Comparison of ENCODE assay signal across 12 mouse cellular contexts in genomic region chr11:106785043-106785442, GRCm38 (mm10). TPM values are rescaled to one million over a fixed set of nuclear protein-coding genes. Genes with fewer than 3 reads are reported as not detected.
A peak's percentile ranks its signal among the peaks of the same experiment; 100 is the strongest.
DNase-seq lines count a peak whose midpoint lies in the region; ATAC-seq and TF ChIP-seq lines count a peak whose summit lies in the region.
"Had no signal": no experiment of that assay in that cellular context is flagged by ENCODE, and none has a peak within 500 bp of the region (broad histone marks: within the 10 kb centered on the region; RNA-seq: fewer than 3 reads in every experiment).

No protein-coding gene starts in this region.

- WGBS in forebrain, embryonic 12.5 days, result 91% methylated on average over 1 of the region's 1 CpGs
- WGBS in forebrain, embryonic 11.5 days, result 90% methylated on average over 1 of the region's 1 CpGs

- H3K79me2 ChIP-seq in CH12.LX (replicated peaks; ENCODE audit: control insufficient read depth, extremely low read depth, insufficient read depth, poor library complexity, severe bottlenecking), result peaks cover 70% of the 10 kb centered on the region

- no peaks in the 10 kb centered on the region for H3K27me3 ChIP-seq in forebrain, embryonic 12.5 days
- no peaks in the 10 kb centered on the region for H3K27me3 ChIP-seq in forebrain, embryonic 11.5 days (ENCODE audit: control insufficient read depth, insufficient read depth, low read length)
- no peaks in the 10 kb centered on the region for H3K27me3 ChIP-seq in CH12.LX (replicated peaks)
- H3K27me3 ChIP-seq: heart, embryonic 15.5 days; limb, embryonic 15.5 days had no signal

- no peak for DNase-seq in forebrain, embryonic 11.5 days (ENCODE audit: low spot score)
- no peak for DNase-seq in layer of hippocampus, adult 2 months (ENCODE audit: low spot score in 2 of 2)
- no peak for DNase-seq in layer of hippocampus, adult 8-10 months (ENCODE audit: low spot score in 2 of 2)
- DNase-seq in CH12.LX (ENCODE audit: extremely low read depth), result no peak
- DNase-seq in induced T-regulatory cell, adult 2 months (ENCODE audit: low read depth), result peak; percentile 37
- no peak for DNase-seq in adrenal gland, adult 18-20 months (ENCODE audit: low spot score in 2 of 2)
- no peak for DNase-seq in gastrocnemius, postnatal 36 days
- DNase-seq: kidney, adult 9 months had no signal

- TF ChIP-seq CTCF in layer of hippocampus, adult 2 months (conservative IDR thresholded peaks at IDR 0.05), result no peak
- TF ChIP-seq CTCF in CH12.LX (conservative IDR thresholded peaks at IDR 0.05 in 1 of 2, IDR thresholded peaks at IDR 0.05 in 1 of 2; ENCODE audit: low read depth in 2 of 2, low read length in 2 of 2), result no peak

- H3K4me2 ChIP-seq in forebrain, embryonic 12.5 days, result peak overlapping the region; percentile 73; the same call in 1 of the 2 replicates
- no peak overlapping the region for H3K4me2 ChIP-seq in forebrain, embryonic 11.5 days (ENCODE audit: low read depth, low read length, severe bottlenecking)
- peak overlapping the region; percentile 31; the same call in 1 of the 2 replicates for H3K4me2 ChIP-seq in CH12.LX (ENCODE audit: insufficient read depth, low read depth, poor library complexity, severe bottlenecking)

- ATAC-seq in forebrain, embryonic 12.5 days (ENCODE audit: low FRiP score), result no peak
- ATAC-seq in forebrain, embryonic 11.5 days (replicated peaks; ENCODE audit: low FRiP score), result no peak

- peaks cover 58% of the 10 kb centered on the region for H3K36me3 ChIP-seq in forebrain, embryonic 12.5 days (replicated peaks)
- peaks cover 24% of the 10 kb centered on the region for H3K36me3 ChIP-seq in forebrain, embryonic 11.5 days (ENCODE audit: control insufficient read depth, insufficient read depth, low read length)
- peaks cover 53 to 66% of the 10 kb centered on the region in 2 experiments for H3K36me3 ChIP-seq in CH12.LX (replicated peaks in 1 of 2; ENCODE audit: control insufficient read depth in 1 of 2, insufficient read depth in 1 of 2, low read length in 1 of 2)

- no peak for TF ChIP-seq RAD21 in CH12.LX (IDR thresholded peaks at IDR 0.05; ENCODE audit: low read depth, low read length)

- no peak for TF ChIP-seq EP300 in CH12.LX (IDR thresholded peaks at IDR 0.05; ENCODE audit: low read length)

- intact Hi-C loops in gastrocnemius, postnatal 36 days (cut with DNase I), result no loop called here

- H3K9ac ChIP-seq in forebrain, embryonic 12.5 days, result no peak overlapping the region
- no peak overlapping the region for H3K9ac ChIP-seq in forebrain, embryonic 11.5 days (ENCODE audit: low read length)
- 0 out of 2 replicates have a peak overlapping the region, but pooled peaks have one; percentile 100 for H3K9ac ChIP-seq in CH12.LX (ENCODE audit: insufficient read depth, low read depth)
- H3K9ac ChIP-seq: limb, embryonic 15.5 days had no signal

- H3K9me3 ChIP-seq in forebrain, embryonic 12.5 days, result no peaks in the 10 kb centered on the region
- no peaks in the 10 kb centered on the region for H3K9me3 ChIP-seq in forebrain, embryonic 11.5 days (ENCODE audit: control insufficient read depth, low read length)
- no peaks in the 10 kb centered on the region for H3K9me3 ChIP-seq in CH12.LX (replicated peaks; ENCODE audit: low read length)
- H3K9me3 ChIP-seq: G1E; heart, embryonic 15.5 days; limb, embryonic 15.5 days had no signal

- dilution Hi-C loops in CH12.LX (cut with MboI; ENCODE audit: extremely low pct_ligation_motif_present, extremely low pct_unique_long_range_greater_than_20kb, low sequenced_read_pairs), result no loop called here

- H3K4me3 ChIP-seq in forebrain, embryonic 12.5 days (replicated peaks), result no peak overlapping the region
- no peak overlapping the region for H3K4me3 ChIP-seq in forebrain, embryonic 11.5 days (ENCODE audit: low read depth, low read length)
- peak overlapping the region; percentile 32 for H3K4me3 ChIP-seq in layer of hippocampus, adult 2 months
- no peak overlapping the region for H3K4me3 ChIP-seq in CH12.LX (replicated peaks in 1 of 3; ENCODE audit: low read depth in 2 of 3, low read length in 2 of 3, poor library complexity in 1 of 3)

- in situ Hi-C loops in CH12.LX (cut with MboI; ENCODE audit: low pct_ligation_motif_present, low pct_unique_long_range_greater_than_20kb, low sequenced_read_pairs), result no loop called here

- H3K27ac ChIP-seq in forebrain, embryonic 12.5 days, result no peak overlapping the region
- no peak overlapping the region for H3K27ac ChIP-seq in forebrain, embryonic 11.5 days (ENCODE audit: low read depth, low read length)
- no peak overlapping the region for H3K27ac ChIP-seq in layer of hippocampus, adult 2 months
- no peak overlapping the region for H3K27ac ChIP-seq in CH12.LX (ENCODE audit: insufficient read depth, low read depth)
- H3K27ac ChIP-seq: heart, embryonic 15.5 days; limb, embryonic 15.5 days had no signal

- peaks cover 24% of the 10 kb centered on the region for H3K4me1 ChIP-seq in forebrain, embryonic 12.5 days
- H3K4me1 ChIP-seq in forebrain, embryonic 11.5 days (replicated peaks; ENCODE audit: control insufficient read depth, insufficient read depth, low read length), result 0 out of 2 replicates have a peak, but pooled peaks cover 2% of the 10 kb centered on the region
- H3K4me1 ChIP-seq in CH12.LX (ENCODE audit: control insufficient read depth in 1 of 2, insufficient read depth in 2 of 2), result peaks cover under 1 to 52% of the 10 kb centered on the region in 2 experiments; a peak in 2 of 4 replicates

- TF ChIP-seq POLR2A in CH12.LX (IDR thresholded peaks at IDR 0.05; ENCODE audit: low read depth, low read length), result no peak

TF ChIP-seq in CH12.LX, 34 proteins besides CTCF, POLR2A, EP300 and RAD21:
- TF ChIP-seq POLR2AphosphoS2 (IDR thresholded peaks at IDR 0.05; ENCODE audit: low read depth, low read length) (peak; percentile 53; the same call in 1 of the 2 replicates), ETS1 (conservative IDR thresholded peaks at IDR 0.05; ENCODE audit: low read depth, low read length) (no peak)

RNA-seq across cellular contexts. Expression of gene Ddx5, which starts 3.9 kb away (rescaled TPM):
- polyA plus RNA-seq in forebrain, embryonic 12.5 days (2016; fragmentation: Nextera tagmentation; extraction: Ambion mirVana), result 507 and 536 TPM in 2 replicates
- polyA plus RNA-seq in forebrain, embryonic 11.5 days (2014; fragmentation: Nextera tagmentation; extraction: Ambion mirVana), result 508 and 538 TPM in 2 replicates
- total RNA-seq in layer of hippocampus, adult 2 months (2021), result 100 to 1,000 TPM; 779 to 834 TPM
- total RNA-seq in layer of hippocampus, adult 8-10 months (2022), result 100 to 1,000 TPM; 697 to 742 (median 710) TPM
- total RNA-seq in CH12.LX (2012; rRNA removed), result 269 and 351 TPM in 2 replicates
- total RNA-seq in CH12.LX (2014; rRNA removed), result 505 and 574 TPM in 2 replicates
- polyA plus RNA-seq in CH12.LX (2012; ENCODE audit: insufficient read length, low read depth), result 1,169 and 1,328 TPM in 2 replicates
- 100 to 1,000 TPM; 828 to 881 TPM for total RNA-seq in adrenal gland, adult 18-20 months (2021)
- 100 to 1,000 TPM; 185 to 233 TPM for total RNA-seq in gastrocnemius, postnatal 36 days (2021)

RNA-seq across cellular contexts. Expression of gene Cep95, which starts 4.0 kb away (rescaled TPM):
- 25.4 and 27.0 TPM in 2 replicates for polyA plus RNA-seq in forebrain, embryonic 12.5 days (2016; fragmentation: Nextera tagmentation; extraction: Ambion mirVana)
- polyA plus RNA-seq in forebrain, embryonic 11.5 days (2014; fragmentation: Nextera tagmentation; extraction: Ambion mirVana), result 20.8 and 23.0 TPM in 2 replicates
- total RNA-seq in layer of hippocampus, adult 2 months (2021), result 10 to 100 TPM; 13.6 to 18.8 TPM
- total RNA-seq in layer of hippocampus, adult 8-10 months (2022), result 10 to 100 TPM in 3 of 4 experiments, 1 to 10 TPM in 1; 9.1 to 15.6 (median 13.8) TPM
- total RNA-seq in CH12.LX (2012; rRNA removed) (17.2 and 17.5 TPM in 2 replicates), CH12.LX (2014; rRNA removed) (21.7 and 24.4 TPM in 2 replicates)
- polyA plus RNA-seq in CH12.LX (2012; ENCODE audit: insufficient read length, low read depth), result 19.3 and 25.3 TPM in 2 replicates
- total RNA-seq in adrenal gland, adult 18-20 months (2021), result 1 to 10 TPM; 7.6 to 8.4 TPM
- total RNA-seq in gastrocnemius, postnatal 36 days (2021), result 1 to 10 TPM; 3.1 to 3.9 TPM

RNA-seq across cellular contexts. Expression of gene Polg2, which starts 5.7 kb away (rescaled TPM):
- 10.3 and 10.4 TPM in 2 replicates for polyA plus RNA-seq in forebrain, embryonic 12.5 days (2016; fragmentation: Nextera tagmentation; extraction: Ambion mirVana)
- 8.9 and 9.1 TPM in 2 replicates for polyA plus RNA-seq in forebrain, embryonic 11.5 days (2014; fragmentation: Nextera tagmentation; extraction: Ambion mirVana)
- 1 to 10 TPM; 3.1 to 5.0 TPM for total RNA-seq in layer of hippocampus, adult 2 months (2021)
- total RNA-seq in layer of hippocampus, adult 8-10 months (2022), result 1 to 10 TPM; 3.4 to 5.6 (median 3.7) TPM
- total RNA-seq in CH12.LX (2012; rRNA removed), result 12.5 and 13.3 TPM in 2 replicates
- total RNA-seq in CH12.LX (2014; rRNA removed), result 12.3 and 15.3 TPM in 2 replicates
- 11.5 and 12.1 TPM in 2 replicates for polyA plus RNA-seq in CH12.LX (2012; ENCODE audit: insufficient read length, low read depth)
- total RNA-seq in adrenal gland, adult 18-20 months (2021), result 1 to 10 TPM; 4.3 to 6.1 TPM
- total RNA-seq in gastrocnemius, postnatal 36 days (2021), result 1 to 10 TPM; 3.1 to 3.2 TPM

RNA-seq across cellular contexts. Expression of gene Milr1, which starts 34.0 kb away (rescaled TPM):
- polyA plus RNA-seq in forebrain, embryonic 12.5 days (2016; fragmentation: Nextera tagmentation; extraction: Ambion mirVana), result 0.91 and 0.95 TPM in 2 replicates
- 0.63 and 1.3 TPM in 2 replicates for polyA plus RNA-seq in forebrain, embryonic 11.5 days (2014; fragmentation: Nextera tagmentation; extraction: Ambion mirVana)
- total RNA-seq in layer of hippocampus, adult 2 months (2021), result not detected
- total RNA-seq in layer of hippocampus, adult 8-10 months (2022), result 1 to 10 TPM in 2 of 4 experiments, not detected in 2; 4.9 to 6.2 TPM
- total RNA-seq in CH12.LX (2012; rRNA removed) (22.0 and 28.1 TPM in 2 replicates), CH12.LX (2014; rRNA removed) (41.2 and 50.1 TPM in 2 replicates)
- polyA plus RNA-seq in CH12.LX (2012; ENCODE audit: insufficient read length, low read depth), result 33.1 and 35.4 TPM in 2 replicates
- total RNA-seq in adrenal gland, adult 18-20 months (2021), result 1 to 10 TPM in 1 of 2 experiments, under 1 TPM in 1; 0.83 to 1.2 TPM
- total RNA-seq in gastrocnemius, postnatal 36 days (2021), result under 1 TPM; 0.22 to 0.28 TPM

RNA-seq across cellular contexts. Expression of gene Pecam1, which starts 34.6 kb away (rescaled TPM):
- polyA plus RNA-seq in forebrain, embryonic 12.5 days (2016; fragmentation: Nextera tagmentation; extraction: Ambion mirVana), result 14.8 and 15.5 TPM in 2 replicates
- 15.4 and 18.8 TPM in 2 replicates for polyA plus RNA-seq in forebrain, embryonic 11.5 days (2014; fragmentation: Nextera tagmentation; extraction: Ambion mirVana)
- total RNA-seq in layer of hippocampus, adult 2 months (2021), result 10 to 100 TPM; 15.9 to 20.4 TPM
- total RNA-seq in layer of hippocampus, adult 8-10 months (2022), result 10 to 100 TPM; 16.0 to 21.1 (median 18.0) TPM
- total RNA-seq in CH12.LX (2012; rRNA removed), result 19.2 and 22.3 TPM in 2 replicates
- total RNA-seq in CH12.LX (2014; rRNA removed), result 18.4 and 20.4 TPM in 2 replicates
- 18.9 and 19.2 TPM in 2 replicates for polyA plus RNA-seq in CH12.LX (2012; ENCODE audit: insufficient read length, low read depth)
- total RNA-seq in adrenal gland, adult 18-20 months (2021), result 10 to 100 TPM; 57.1 to 63.6 TPM
- total RNA-seq in gastrocnemius, postnatal 36 days (2021), result 10 to 100 TPM; 33.7 to 36.2 TPM
- polyA plus RNA-seq: G1E had no signal
